Mouse (Mus musculus): Measurements from ENCODE around the gene Ccdc155.
A peak's percentile ranks its signal among the peaks of the same experiment; 100 is the strongest.

The Ccdc155 gene

DNA sequence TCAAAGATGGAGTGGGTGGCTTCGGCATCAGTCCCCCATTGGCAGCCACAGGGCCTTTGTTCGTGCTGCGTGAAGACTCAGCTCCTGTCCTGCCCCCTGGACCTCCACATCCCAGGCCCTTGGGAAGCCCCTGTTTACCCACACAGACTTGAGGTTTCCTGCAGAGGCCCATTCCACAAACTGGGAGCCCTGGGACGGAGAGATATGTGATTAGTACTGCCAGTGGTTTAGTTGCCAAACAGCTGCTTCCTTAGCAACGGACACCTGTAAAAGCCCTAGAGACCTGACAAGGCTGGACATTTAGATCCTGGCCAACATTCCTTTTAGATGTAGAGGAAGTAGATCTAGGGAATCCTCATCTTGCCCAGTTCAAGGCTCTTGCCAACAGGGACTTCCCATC, 62.8 kb downstream of the Ccdc155 start:
- DNase-seq, result no peak

DNA sequence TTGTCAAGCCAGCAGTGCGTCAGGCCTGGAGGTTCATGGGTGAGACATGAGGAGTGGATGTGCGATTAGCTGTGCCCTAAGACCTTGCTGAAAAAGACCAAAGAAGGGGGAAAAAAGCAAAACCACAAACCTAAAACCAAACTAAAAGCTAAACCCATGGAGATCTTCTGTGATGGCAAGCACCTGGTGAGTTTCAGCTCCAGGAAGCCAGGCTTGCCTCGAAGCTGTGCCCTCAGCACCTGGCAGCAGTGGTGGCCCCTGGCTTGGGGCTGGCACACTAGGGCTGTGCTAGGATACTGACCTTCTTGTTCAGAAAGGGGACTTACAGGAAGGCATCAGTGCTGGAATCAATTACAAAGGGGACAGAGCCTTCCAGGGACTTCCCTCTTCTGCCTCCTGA, 63.4 kb downstream of the Ccdc155 start:
- DNase-seq, result no peak

DNA sequence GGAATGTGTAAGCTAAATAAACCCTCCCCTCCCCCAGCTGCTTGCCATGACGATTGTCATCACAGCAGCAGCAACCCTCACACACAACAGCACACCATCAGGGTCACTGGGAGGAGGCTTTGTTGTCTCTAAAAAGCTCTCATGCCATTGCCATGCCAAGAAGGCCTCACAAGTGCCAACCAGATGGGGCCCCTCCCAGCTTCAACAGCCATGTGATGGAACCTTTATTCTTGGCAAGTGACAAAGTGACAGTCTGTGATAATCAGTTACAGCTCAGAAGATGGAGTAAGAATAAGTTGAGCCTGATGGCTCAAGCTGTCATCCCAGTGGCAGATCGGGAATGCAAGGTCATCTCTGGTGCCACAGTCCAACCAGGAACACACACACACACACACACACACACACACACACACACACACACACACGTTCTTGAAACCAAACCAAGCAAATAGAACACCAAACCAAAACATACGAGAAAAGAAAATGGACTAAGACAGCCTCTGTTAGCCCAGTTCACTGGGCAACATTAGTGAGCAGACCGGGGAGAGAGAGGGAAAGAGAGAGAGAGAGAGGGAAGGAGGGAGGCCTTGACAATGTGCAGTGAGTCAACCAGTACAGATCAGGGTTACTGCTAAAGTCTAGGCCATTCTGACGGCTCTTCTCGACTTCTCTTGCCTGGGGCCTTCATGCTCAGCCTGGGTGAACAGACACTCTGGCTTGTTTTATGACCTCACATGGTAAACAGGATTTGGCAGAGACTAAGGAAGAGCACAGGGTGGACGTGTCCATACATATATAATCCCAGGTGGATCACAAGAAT, 64.6 kb downstream of the Ccdc155 start:
- DNase-seq, result no peak

DNA sequence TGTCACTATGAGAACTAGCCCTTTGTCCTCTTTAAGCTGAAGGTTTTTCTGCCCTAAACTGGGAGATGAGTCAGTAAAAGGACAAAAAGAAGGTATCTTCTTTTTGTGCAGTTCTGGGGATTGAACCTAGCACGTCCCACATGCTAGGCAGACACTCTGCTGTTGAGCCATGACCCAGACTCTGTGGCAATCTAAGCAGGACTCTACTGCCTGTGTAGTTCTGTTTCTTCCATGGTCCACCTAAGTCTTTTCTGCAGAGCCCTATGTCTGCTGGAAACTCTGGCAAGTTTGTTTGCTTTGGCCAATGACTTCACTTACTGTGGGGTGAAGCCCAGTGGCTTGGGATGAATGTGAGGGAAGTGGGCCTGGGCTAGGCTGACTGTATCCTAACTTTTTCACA, 66.3 kb downstream of the Ccdc155 start:
- no peak for DNase-seq

DNA sequence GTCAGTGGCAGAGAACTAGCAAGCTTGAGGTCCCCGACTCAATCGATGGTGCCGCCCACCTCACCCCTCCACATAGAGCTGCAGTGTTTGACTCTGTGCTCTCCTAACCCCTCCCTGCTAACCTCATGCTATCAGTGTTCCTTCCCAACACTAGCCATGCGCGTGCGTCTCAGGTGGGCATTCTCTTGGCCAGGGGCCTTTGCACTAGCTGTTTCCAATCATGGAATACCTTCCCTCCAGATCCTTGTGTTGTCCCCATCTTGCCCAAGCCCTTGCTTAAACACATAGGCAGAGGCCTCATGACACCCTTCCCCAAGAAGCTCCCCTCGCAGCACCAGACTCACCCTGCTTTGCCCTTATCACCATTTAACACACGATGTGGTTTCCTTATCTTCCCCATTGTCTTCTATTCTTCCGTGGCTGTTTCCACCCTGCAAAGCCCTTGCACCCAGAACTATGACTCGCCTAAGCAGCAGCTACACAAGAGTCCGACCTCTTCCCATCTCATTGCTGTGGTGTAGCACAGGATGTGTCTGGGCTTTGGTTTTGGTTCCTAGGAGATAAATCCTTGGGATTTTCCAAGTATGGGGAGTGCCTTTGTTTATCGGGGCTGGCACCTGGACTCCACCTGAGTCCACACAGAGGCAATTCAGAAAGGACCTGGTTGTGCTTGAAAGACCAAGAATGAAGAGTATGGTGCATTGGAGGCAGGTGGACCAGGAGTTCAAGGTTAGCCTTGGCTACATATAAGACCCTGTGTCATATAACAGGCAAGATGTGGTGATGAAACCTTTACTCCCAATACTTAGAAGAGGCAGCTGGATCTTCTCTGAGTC, 67.3 kb downstream of the Ccdc155 start:
- DNase-seq, result no peak

DNA sequence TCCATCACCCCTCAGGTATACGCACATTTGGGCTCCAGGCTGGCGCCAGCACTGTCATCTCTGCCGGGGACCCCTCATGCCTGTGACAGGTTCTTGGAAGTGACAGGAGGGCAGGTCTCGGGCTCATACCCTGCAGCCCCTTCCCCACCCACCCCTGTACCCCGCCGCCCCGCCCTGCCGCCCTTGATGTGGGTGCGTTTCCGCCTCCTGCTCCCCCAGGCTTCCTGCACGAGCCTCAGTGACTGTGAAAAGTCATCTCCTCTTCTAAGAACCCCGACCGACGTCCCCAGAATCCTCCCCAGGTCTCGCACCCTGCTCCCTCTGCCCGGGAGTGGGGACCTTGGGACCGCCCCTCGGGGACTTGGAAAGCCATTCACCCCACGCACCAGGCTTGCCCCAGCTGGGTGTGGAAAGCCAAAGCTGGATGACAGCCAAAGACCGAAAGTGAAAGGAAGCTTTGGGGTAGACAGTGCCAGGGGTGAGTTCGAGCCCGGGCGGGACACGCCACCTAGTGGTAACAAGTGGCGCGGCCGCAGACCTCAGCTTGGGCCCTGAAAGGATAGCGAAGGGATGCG, 68.6 kb downstream of the Ccdc155 start, which contains the start of the genes Gm45713 and Flt3l:
Gene Gm45713 (minus strand): TSS at position 239 of the 575 bp plus-strand sequence.
Gene Flt3l (minus strand): TSS at position 440 of the 575 bp plus-strand sequence.
- DNase-seq, result peak; percentile 93 to 95

DNA sequence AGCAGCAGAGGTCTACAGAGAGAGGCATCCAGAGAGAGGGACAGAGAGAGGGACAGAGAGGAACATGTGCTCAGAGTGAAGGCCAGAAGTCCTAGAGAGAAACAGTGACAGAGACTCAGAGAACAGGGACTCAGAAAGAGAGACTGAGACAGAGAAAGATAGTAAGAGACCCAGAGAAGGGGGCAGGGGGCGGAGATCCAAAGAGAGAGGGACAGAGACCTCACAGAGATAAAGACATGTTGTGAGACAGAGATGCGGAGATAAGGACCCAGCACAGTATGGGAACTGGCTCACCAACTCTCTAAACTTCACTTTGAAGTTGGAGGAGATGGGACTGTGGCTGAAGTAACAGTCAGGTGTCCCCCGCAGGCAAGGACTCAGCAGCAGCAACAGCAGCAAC, 69.3 kb downstream of the Ccdc155 start:
- DNase-seq, result no peak

DNA sequence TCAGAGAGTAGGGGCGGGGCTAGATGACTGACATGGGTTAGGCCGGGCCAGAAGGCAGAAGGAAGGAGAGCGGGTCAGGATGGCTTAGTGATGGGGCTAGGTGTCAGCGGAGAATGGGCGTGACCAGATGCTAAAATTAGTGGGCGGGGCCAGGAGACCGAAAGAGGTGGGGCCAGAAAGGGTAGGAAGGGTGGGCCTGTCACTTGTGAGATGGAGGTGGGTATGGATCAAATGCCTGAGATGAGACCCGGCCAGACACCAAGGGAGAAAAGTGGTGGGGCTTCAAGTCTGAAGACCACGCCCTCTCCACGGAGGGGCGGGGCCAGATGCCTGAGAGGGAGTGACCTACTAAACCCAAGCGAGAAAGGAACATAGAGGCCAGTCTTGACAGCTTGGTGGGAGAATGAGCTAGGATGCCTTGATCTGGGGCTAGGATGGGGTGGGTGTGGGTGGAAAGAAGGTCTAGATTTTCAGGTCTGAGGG, 70.1 kb downstream of the Ccdc155 start:
- DNase-seq, result peak; percentile 45 to 61

All from kidney, postnatal 25 days (tissue).